Mouse (Mus musculus): ENCODE results near the gene Klf1. TPM values are rescaled to one million over a fixed set of nuclear protein-coding genes. Genes with fewer than 3 reads are reported as not detected.
A peak's percentile ranks its signal among the peaks of the same experiment; 100 is the strongest.

Klf1 gene
- total RNA-seq, 1 experiment, result 0.31 TPM

DNA sequence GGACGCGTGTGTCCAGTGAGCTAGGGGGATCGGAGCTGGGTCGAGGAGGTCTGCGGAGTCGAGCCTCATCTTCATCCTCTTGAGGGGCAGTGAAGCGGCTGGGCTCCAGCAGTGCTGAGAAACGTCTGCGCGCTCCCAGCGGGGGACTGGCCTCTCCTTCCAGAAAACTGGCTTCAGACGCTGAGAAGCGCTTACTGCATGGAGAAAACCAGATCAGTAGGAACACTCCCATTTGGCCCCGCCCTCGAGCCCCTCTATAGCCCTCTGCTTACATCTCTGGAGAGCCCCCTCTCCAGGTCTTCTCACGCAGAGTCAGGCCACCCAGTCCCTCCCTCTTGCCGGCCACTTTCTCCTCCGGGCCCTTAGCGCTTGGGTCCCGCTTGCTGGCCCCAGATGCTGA lies 16.1 kb downstream of the Klf1 start:
- in situ Hi-C loops (cut with MboI; ENCODE audit: low sequenced_read_pairs in 2 of 2, unreplicated experiment in 2 of 2), result no loop called here
- H3K36me3 ChIP-seq (ENCODE audit: control insufficient read depth, insufficient read depth, low read length, poor library complexity, severe bottlenecking), result peaks cover 27% of the 10 kb centered on the region
- H3K27ac ChIP-seq (ENCODE audit: insufficient read depth, low read depth, low read length, poor library complexity, severe bottlenecking), result peak overlapping the region; percentile 10; the same call in 1 of the 2 replicates
- peak overlapping the region; percentile 19; the same call in 1 of the 2 replicates for H3K9ac ChIP-seq (ENCODE audit: insufficient read depth, low read depth, low read length, poor library complexity, severe bottlenecking)
- H3K4me3 ChIP-seq (ENCODE audit: insufficient read depth in 1 of 2, low read depth in 1 of 2, low read length in 2 of 2, poor library complexity in 1 of 2, severe bottlenecking in 1 of 2), result peak overlapping the region; percentile 13 to 15; a peak in 3 of 4 replicates
- H3K4me1 ChIP-seq (ENCODE audit: control insufficient read depth in 2 of 2, insufficient read depth in 2 of 2, low read length in 2 of 2, poor library complexity in 1 of 2), result peaks cover 3 to 18% of the 10 kb centered on the region in 2 experiments; a peak in 3 of 4 replicates
- DNase-seq (ENCODE audit: low read depth, low spot score), result no peak
- no peaks in the 10 kb centered on the region for H3K9me3 ChIP-seq (ENCODE audit: control insufficient read depth, insufficient read depth, low read depth, low read length)
- TF ChIP-seq CHD2 (IDR thresholded peaks at IDR 0.05; ENCODE audit: low read depth, low read length) (no peak), ZNF384 (IDR thresholded peaks at IDR 0.05; ENCODE audit: low read depth, low read length) (no peak), ZC3H11A (IDR thresholded peaks at IDR 0.05; ENCODE audit: borderline replicate concordance, low read depth, low read length) (no peak), HCFC1 (IDR thresholded peaks at IDR 0.05; ENCODE audit: borderline replicate concordance, insufficient read depth, low read length) (no peak), MAFK (IDR thresholded peaks at IDR 0.05; ENCODE audit: insufficient read depth, low read depth, low read length) (no peak)

- TF ChIP-seq ZNF384 (IDR thresholded peaks at IDR 0.05; ENCODE audit: low read depth, low read length) (no peak), HCFC1 (IDR thresholded peaks at IDR 0.05; ENCODE audit: borderline replicate concordance, insufficient read depth, low read length) (no peak), ZC3H11A (IDR thresholded peaks at IDR 0.05; ENCODE audit: borderline replicate concordance, low read depth, low read length) (no peak), MAFK (IDR thresholded peaks at IDR 0.05; ENCODE audit: insufficient read depth, low read depth, low read length) (no peak), CHD2 (IDR thresholded peaks at IDR 0.05; ENCODE audit: low read depth, low read length) (no peak)
- H3K9ac ChIP-seq (ENCODE audit: insufficient read depth, low read depth, low read length, poor library complexity, severe bottlenecking), result no peak overlapping the region
- H3K27ac ChIP-seq (ENCODE audit: insufficient read depth, low read depth, low read length, poor library complexity, severe bottlenecking), result 0 out of 2 replicates have a peak overlapping the region, but pooled peaks have one; percentile 10
- no peak for DNase-seq (ENCODE audit: low read depth, low spot score)
- no peaks in the 10 kb centered on the region for H3K9me3 ChIP-seq (ENCODE audit: control insufficient read depth, insufficient read depth, low read depth, low read length)
- peaks cover 27% of the 10 kb centered on the region for H3K36me3 ChIP-seq (ENCODE audit: control insufficient read depth, insufficient read depth, low read length, poor library complexity, severe bottlenecking)
- H3K4me3 ChIP-seq (ENCODE audit: insufficient read depth in 1 of 2, low read depth in 1 of 2, low read length in 2 of 2, poor library complexity in 1 of 2, severe bottlenecking in 1 of 2), result peak overlapping the region; percentile 13 to 15; a peak in 2 of 4 replicates
- in situ Hi-C loops (cut with MboI; ENCODE audit: low sequenced_read_pairs in 2 of 2, unreplicated experiment in 2 of 2), result no loop called here
- peaks cover 3 to 17% of the 10 kb centered on the region in 2 experiments; a peak in 3 of 4 replicates for H3K4me1 ChIP-seq (ENCODE audit: control insufficient read depth in 2 of 2, insufficient read depth in 2 of 2, low read length in 2 of 2, poor library complexity in 1 of 2)
Observed at GRCm38 (mm10) chr8:84918646-84919045, 16.9 kb downstream of the Klf1 start.

- Histone ChIP-seq H3K9me3 (ENCODE audit: control insufficient read depth, insufficient read depth, low read depth, low read length) (no peaks in the 10 kb centered on the region), H3K4me3 (ENCODE audit: insufficient read depth in 1 of 2, low read depth in 1 of 2, low read length in 2 of 2, poor library complexity in 1 of 2, severe bottlenecking in 1 of 2) (no peak overlapping the region), H3K36me3 (ENCODE audit: control insufficient read depth, insufficient read depth, low read length, poor library complexity, severe bottlenecking) (peaks cover 19% of the 10 kb centered on the region), H3K27ac (ENCODE audit: insufficient read depth, low read depth, low read length, poor library complexity, severe bottlenecking) (no peak overlapping the region), H3K4me1 (ENCODE audit: control insufficient read depth in 2 of 2, insufficient read depth in 2 of 2, low read length in 2 of 2, poor library complexity in 1 of 2) (peaks cover 3 to 14% of the 10 kb centered on the region in 2 experiments; a peak in 3 of 4 replicates), H3K9ac (ENCODE audit: insufficient read depth, low read depth, low read length, poor library complexity, severe bottlenecking) (no peak overlapping the region)
- no peak for TF ChIP-seq MAFK (IDR thresholded peaks at IDR 0.05; ENCODE audit: insufficient read depth, low read depth, low read length)
- no peak for TF ChIP-seq ZC3H11A (IDR thresholded peaks at IDR 0.05; ENCODE audit: borderline replicate concordance, low read depth, low read length)
- TF ChIP-seq ZNF384 (IDR thresholded peaks at IDR 0.05; ENCODE audit: low read depth, low read length), result no peak
- no peak for TF ChIP-seq HCFC1 (IDR thresholded peaks at IDR 0.05; ENCODE audit: borderline replicate concordance, insufficient read depth, low read length)
- no peak for TF ChIP-seq CHD2 (IDR thresholded peaks at IDR 0.05; ENCODE audit: low read depth, low read length)
- in situ Hi-C loops (cut with MboI; ENCODE audit: low sequenced_read_pairs in 2 of 2, unreplicated experiment in 2 of 2), result no loop called here
- DNase-seq (ENCODE audit: low read depth, low spot score), result no peak
Observed at GRCm38 (mm10) chr8:84921596-84921995, 19.9 kb downstream of the Klf1 start.

GRCm38 (mm10) chr8:84925557-84925956 lies 23.8 kb downstream of the Klf1 start:
- in situ Hi-C loops (cut with MboI; ENCODE audit: low sequenced_read_pairs in 2 of 2, unreplicated experiment in 2 of 2), result no loop called here
- DNase-seq (ENCODE audit: low read depth, low spot score), result no peak
- Histone ChIP-seq H3K36me3 (ENCODE audit: control insufficient read depth, insufficient read depth, low read length, poor library complexity, severe bottlenecking) (peaks cover 9% of the 10 kb centered on the region), H3K4me1 (ENCODE audit: control insufficient read depth in 2 of 2, insufficient read depth in 2 of 2, low read length in 2 of 2, poor library complexity in 1 of 2) (peaks cover 0 to 7% of the 10 kb centered on the region in 2 experiments; a peak in 1 of 4 replicates), H3K27ac (ENCODE audit: insufficient read depth, low read depth, low read length, poor library complexity, severe bottlenecking) (no peak overlapping the region), H3K9ac (ENCODE audit: insufficient read depth, low read depth, low read length, poor library complexity, severe bottlenecking) (no peak overlapping the region), H3K9me3 (ENCODE audit: control insufficient read depth, insufficient read depth, low read depth, low read length) (no peaks in the 10 kb centered on the region), H3K4me3 (ENCODE audit: insufficient read depth in 1 of 2, low read depth in 1 of 2, low read length in 2 of 2, poor library complexity in 1 of 2, severe bottlenecking in 1 of 2) (no peak overlapping the region)
- no peak for TF ChIP-seq ZC3H11A (IDR thresholded peaks at IDR 0.05; ENCODE audit: borderline replicate concordance, low read depth, low read length)
- no peak for TF ChIP-seq HCFC1 (IDR thresholded peaks at IDR 0.05; ENCODE audit: borderline replicate concordance, insufficient read depth, low read length)
- no peak for TF ChIP-seq CHD2 (IDR thresholded peaks at IDR 0.05; ENCODE audit: low read depth, low read length)
- TF ChIP-seq MAFK (IDR thresholded peaks at IDR 0.05; ENCODE audit: insufficient read depth, low read depth, low read length), result no peak
- no peak for TF ChIP-seq ZNF384 (IDR thresholded peaks at IDR 0.05; ENCODE audit: low read depth, low read length)

Measured in ES-E14 (cell line).